Mouse (Mus musculus) embryonic facial prominence, embryonic 13.5 days (tissue): ENCODE results near the gene Lpin2. TPM values are rescaled to one million over a fixed set of nuclear protein-coding genes. Genes with fewer than 3 reads are reported as not detected.

Source experiments
- ATAC-seq: fragments of 200-750 bp; cut with Nextera tagmentation; 2 replicates; pipeline ENCODE4 v1.8.0; 2017; ENCODE audit warnings: low read depth; ENCODE audit not compliant: insufficient number of reproducible peaks, insufficient read depth, low FRiP score, low TSS enrichment
- H3K27ac ChIP-seq: fragments of 300-500 bp; sonication (generic); 2 replicates; pipeline ENCODE4 v1.5.1; 2015; ENCODE audit warnings: moderate library complexity, mild to moderate bottlenecking, inconsistent platforms
- H3K27me3 ChIP-seq: fragments of 300-500 bp; sonication (generic); 2 replicates; pipeline ENCODE4 v1.6.1; 2015; ENCODE audit warnings: mild to moderate bottlenecking, inconsistent platforms
- H3K36me3 ChIP-seq: fragments of 300-500 bp; sonication (generic); 2 replicates; pipeline ENCODE4 v1.6.1; 2015; ENCODE audit warnings: mild to moderate bottlenecking, inconsistent platforms
- H3K4me1 ChIP-seq: fragments of 300-500 bp; sonication (generic); 2 replicates; pipeline ENCODE4 v1.6.1; 2015; ENCODE audit warnings: inconsistent platforms
- H3K4me2 ChIP-seq: fragments of 300-500 bp; sonication (generic); 2 replicates; pipeline ENCODE4 v1.6.1; 2015; ENCODE audit warnings: moderate library complexity, mild to moderate bottlenecking, inconsistent platforms
- H3K4me3 ChIP-seq: fragments of 300-500 bp; sonication (generic); 2 replicates; pipeline ENCODE4 v1.5.1; 2015; ENCODE audit warnings: mild to moderate bottlenecking, inconsistent platforms
- H3K9ac ChIP-seq: fragments of 300-500 bp; sonication (generic); 2 replicates; pipeline ENCODE4 v1.6.1; 2015; ENCODE audit warnings: mild to moderate bottlenecking, inconsistent platforms
- H3K9me3 ChIP-seq: fragments of 300-500 bp; sonication (generic); 2 replicates; pipeline ENCODE4 v1.6.1; 2016; ENCODE audit warnings: inconsistent platforms
- WGBS: fragments of 180-500 bp; shearing (Covaris S2); methylation state at CpG from one replicate; pipeline ENCODE4 v1.1.7; 2015; ENCODE audit warnings: mixed read lengths; 5-methylcytosine and 5-hydroxymethylcytosine counted together
- polyA plus RNA-seq: library from polyadenylated mRNA; unstranded; fragments of >200 nt; fragmentation: Nextera tagmentation; extraction: Ambion mirVana; gene quantifications from 2 replicates; pipeline ENCODE4 v1.2.1, GENCODE M21; 2015

The Lpin2 gene
- polyA plus RNA-seq, 1 experiment from 2014 or later = 52.2 TPM

- H3K4me1 ChIP-seq = peaks cover 4% of the 10 kb centered on the region; the same call in 1 of the 2 replicates
- no peaks in the 10 kb centered on the region for H3K9me3 ChIP-seq
- H3K27me3 ChIP-seq = no peaks in the 10 kb centered on the region
- H3K36me3 ChIP-seq = peaks cover 19% of the 10 kb centered on the region; the same call in 1 of the 2 replicates
- 74% methylated on average over 2 of the region's 2 CpGs for WGBS
- ATAC-seq = no peak
- H3K4me3 ChIP-seq = no peak overlapping the region
- H3K9ac ChIP-seq = no peak overlapping the region
- no peak overlapping the region for H3K27ac ChIP-seq
- no peak overlapping the region for H3K4me2 ChIP-seq
Measured at GRCm38 (mm10) chr17:71224521-71224920, 42.2 kb downstream of the Lpin2 start.

DNA sequence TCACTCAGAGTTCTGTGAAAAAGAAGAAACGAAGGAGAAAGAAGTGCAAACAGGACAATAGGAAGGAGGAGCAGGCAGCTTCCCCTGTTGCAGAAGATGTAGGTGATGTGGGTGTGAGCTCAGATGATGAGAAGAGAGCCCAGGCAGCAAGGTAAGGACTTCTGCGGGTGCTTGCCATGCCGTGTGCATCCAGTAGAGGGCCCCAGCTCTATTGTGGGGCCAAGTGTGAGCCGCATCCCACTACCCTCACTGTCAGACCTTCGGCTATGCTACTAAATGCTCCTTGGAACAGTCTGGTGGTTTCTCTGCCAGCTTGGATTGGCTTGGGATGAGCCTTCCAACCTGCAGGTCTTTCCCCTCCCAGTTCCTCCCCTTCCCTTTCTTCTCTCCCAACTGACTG is 42.7 kb downstream of the Lpin2 start:
- Histone ChIP-seq H3K9ac (no peak overlapping the region), H3K9me3 (no peaks in the 10 kb centered on the region), H3K4me2 (no peak overlapping the region), H3K27me3 (no peaks in the 10 kb centered on the region), H3K36me3 (peaks cover 19% of the 10 kb centered on the region; the same call in 1 of the 2 replicates), H3K4me1 (peaks cover 8% of the 10 kb centered on the region), H3K27ac (no peak overlapping the region), H3K4me3 (no peak overlapping the region)
- 33% methylated on average over 5 of the region's 5 CpGs for WGBS
- no peak for ATAC-seq

GRCm38 (mm10) chr17:71227128-71227895 is 45.0 kb downstream of the Lpin2 start:
- H3K4me2 ChIP-seq = no peak overlapping the region
- H3K27ac ChIP-seq = no peak overlapping the region
- no peaks in the 10 kb centered on the region for H3K9me3 ChIP-seq
- no peak for ATAC-seq
- H3K4me1 ChIP-seq = peaks cover 9% of the 10 kb centered on the region
- WGBS = 83% methylated on average over 9 of the region's 9 CpGs
- peaks cover 27% of the 10 kb centered on the region; the same call in 1 of the 2 replicates for H3K36me3 ChIP-seq
- no peak overlapping the region for H3K9ac ChIP-seq
- no peak overlapping the region for H3K4me3 ChIP-seq
- H3K27me3 ChIP-seq = no peaks in the 10 kb centered on the region

- H3K4me1 ChIP-seq = peaks cover 9% of the 10 kb centered on the region
- no peak overlapping the region for H3K9ac ChIP-seq
- no peak overlapping the region for H3K27ac ChIP-seq
- 77% methylated on average over 7 of the region's 7 CpGs for WGBS
- no peak for ATAC-seq
- no peaks in the 10 kb centered on the region for H3K27me3 ChIP-seq
- no peak overlapping the region for H3K4me2 ChIP-seq
- H3K36me3 ChIP-seq = peaks cover 37% of the 10 kb centered on the region
- H3K4me3 ChIP-seq = no peak overlapping the region
- H3K9me3 ChIP-seq = no peaks in the 10 kb centered on the region
Measured at GRCm38 (mm10) chr17:71228651-71229050, 46.3 kb downstream of the Lpin2 start.

- ATAC-seq = no peak
- no peak overlapping the region for H3K9ac ChIP-seq
- WGBS = 47% methylated on average over 9 of the region's 9 CpGs
- no peak overlapping the region for H3K27ac ChIP-seq
- peaks cover 9% of the 10 kb centered on the region for H3K4me1 ChIP-seq
- H3K36me3 ChIP-seq = peaks cover 36% of the 10 kb centered on the region
- no peak overlapping the region for H3K4me2 ChIP-seq
- H3K27me3 ChIP-seq = no peaks in the 10 kb centered on the region
- no peak overlapping the region for H3K4me3 ChIP-seq
- no peaks in the 10 kb centered on the region for H3K9me3 ChIP-seq
Measured at GRCm38 (mm10) chr17:71230108-71230709, 47.8 kb downstream of the Lpin2 start.

GRCm38 (mm10) chr17:71231998-71232397 is 49.6 kb downstream of the Lpin2 start:
- no peak for ATAC-seq
- peaks cover 44% of the 10 kb centered on the region for H3K36me3 ChIP-seq
- 87% methylated on average over 2 of the region's 2 CpGs for WGBS

GRCm38 (mm10) chr17:71233210-71233609 is 50.9 kb downstream of the Lpin2 start:
- peaks cover 9% of the 10 kb centered on the region for H3K4me1 ChIP-seq
- no peak overlapping the region for H3K27ac ChIP-seq
- no peaks in the 10 kb centered on the region for H3K27me3 ChIP-seq
- H3K4me2 ChIP-seq = no peak overlapping the region
- H3K9me3 ChIP-seq = no peaks in the 10 kb centered on the region
- 96% methylated on average over 4 of the region's 4 CpGs for WGBS
- no peak for ATAC-seq
- H3K36me3 ChIP-seq = peaks cover 49% of the 10 kb centered on the region
- no peak overlapping the region for H3K4me3 ChIP-seq
- no peak overlapping the region for H3K9ac ChIP-seq

More at GRCm38 (mm10) chr17:71231998-71232397, 49.6 kb downstream of the Lpin2 start:
- Histone ChIP-seq H3K4me2 (no peak overlapping the region), H3K9me3 (no peaks in the 10 kb centered on the region), H3K4me3 (no peak overlapping the region), H3K4me1 (peaks cover 9% of the 10 kb centered on the region), H3K9ac (no peak overlapping the region), H3K27me3 (no peaks in the 10 kb centered on the region), H3K27ac (no peak overlapping the region)

- H3K36me3 ChIP-seq = peaks cover 58% of the 10 kb centered on the region
- no peaks in the 10 kb centered on the region for H3K27me3 ChIP-seq
- 92% methylated on average over 12 of the region's 12 CpGs for WGBS
- H3K27ac ChIP-seq = no peak overlapping the region
- no peak overlapping the region for H3K9ac ChIP-seq
- H3K4me3 ChIP-seq = no peak overlapping the region
- no peak for ATAC-seq
- no peak overlapping the region for H3K4me2 ChIP-seq
- H3K4me1 ChIP-seq = peaks cover 5% of the 10 kb centered on the region; the same call in 1 of the 2 replicates
- H3K9me3 ChIP-seq = no peaks in the 10 kb centered on the region
Measured at GRCm38 (mm10) chr17:71234041-71234594, 51.8 kb downstream of the Lpin2 start.

DNA sequence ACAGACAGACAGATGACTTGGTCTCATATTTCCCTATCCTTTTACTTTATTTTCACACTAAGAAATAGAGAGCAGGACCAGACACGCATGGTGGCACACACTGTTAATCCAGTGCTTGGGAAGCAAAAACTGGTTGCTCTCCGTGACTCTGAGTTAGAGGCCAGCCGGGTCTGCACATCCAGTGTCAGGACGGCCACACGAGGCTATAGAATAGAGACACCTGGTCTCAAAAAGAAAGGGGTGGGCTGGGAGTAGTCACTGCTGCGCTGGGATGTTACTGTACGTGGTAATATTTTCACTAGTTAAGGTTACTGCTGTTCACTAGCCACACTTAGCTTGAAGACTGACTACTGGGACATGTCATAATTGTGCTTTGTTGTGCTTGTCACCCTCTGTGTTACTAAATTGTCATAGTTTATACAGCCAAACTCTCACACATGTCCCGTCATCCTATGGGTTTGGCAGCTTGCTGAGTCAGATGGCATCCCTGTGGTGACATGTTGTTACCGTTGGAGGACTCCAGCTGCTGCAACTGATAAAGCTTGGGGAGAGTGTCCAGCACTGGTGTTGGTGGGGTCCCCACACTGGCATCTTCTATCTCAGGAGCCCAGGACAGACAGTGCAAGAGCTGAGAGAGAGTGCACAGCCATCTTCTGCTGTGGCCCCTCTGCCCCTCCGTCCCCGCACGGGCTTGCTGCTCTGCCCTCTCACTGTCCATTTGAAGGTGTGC is 53.0 kb downstream of the Lpin2 start:
- H3K36me3 ChIP-seq = peaks cover 65% of the 10 kb centered on the region
- H3K27me3 ChIP-seq = no peaks in the 10 kb centered on the region
- no peak for ATAC-seq
- no peaks in the 10 kb centered on the region for H3K4me1 ChIP-seq
- H3K4me3 ChIP-seq = no peak overlapping the region
- WGBS = 87% methylated on average over 12 of the region's 12 CpGs
- H3K9me3 ChIP-seq = no peaks in the 10 kb centered on the region
- no peak overlapping the region for H3K9ac ChIP-seq
- no peak overlapping the region for H3K4me2 ChIP-seq
- H3K27ac ChIP-seq = no peak overlapping the region

GRCm38 (mm10) chr17:71238494-71238893 is 56.1 kb downstream of the Lpin2 start:
- Histone ChIP-seq H3K4me2 (no peak overlapping the region), H3K4me3 (no peak overlapping the region), H3K9ac (no peak overlapping the region), H3K4me1 (no peaks in the 10 kb centered on the region), H3K36me3 (peaks cover 73% of the 10 kb centered on the region), H3K27me3 (no peaks in the 10 kb centered on the region), H3K27ac (no peak overlapping the region), H3K9me3 (no peaks in the 10 kb centered on the region)
- no peak for ATAC-seq
- 94% methylated on average over 7 of the region's 7 CpGs for WGBS

GRCm38 (mm10) chr17:71240811-71241210 is 58.5 kb downstream of the Lpin2 start:
- H3K36me3 ChIP-seq = peaks cover 82% of the 10 kb centered on the region
- H3K9me3 ChIP-seq = no peaks in the 10 kb centered on the region
- 92% methylated on average over 9 of the region's 9 CpGs for WGBS
- ATAC-seq = no peak
- no peak overlapping the region for H3K4me3 ChIP-seq
- H3K9ac ChIP-seq = no peak overlapping the region
- H3K4me1 ChIP-seq = no peaks in the 10 kb centered on the region
- H3K27me3 ChIP-seq = no peaks in the 10 kb centered on the region
- H3K27ac ChIP-seq = no peak overlapping the region
- no peak overlapping the region for H3K4me2 ChIP-seq
